Mouse (Mus musculus): ENCODE measurements around the gene Btbd35f27. TPM values are rescaled to one million over a fixed set of nuclear protein-coding genes. Genes with fewer than 3 reads are reported as not detected.
"Not testable (repeated sequence)": the region's sequence is repeated elsewhere in the genome, so short reads cannot be mapped to it uniquely, and the experiment has no call there.

Gene Btbd35f27
- not detected in 2 replicates for polyA plus RNA-seq (2015; fragmentation: Nextera tagmentation; extraction: Ambion mirVana)

DNA sequence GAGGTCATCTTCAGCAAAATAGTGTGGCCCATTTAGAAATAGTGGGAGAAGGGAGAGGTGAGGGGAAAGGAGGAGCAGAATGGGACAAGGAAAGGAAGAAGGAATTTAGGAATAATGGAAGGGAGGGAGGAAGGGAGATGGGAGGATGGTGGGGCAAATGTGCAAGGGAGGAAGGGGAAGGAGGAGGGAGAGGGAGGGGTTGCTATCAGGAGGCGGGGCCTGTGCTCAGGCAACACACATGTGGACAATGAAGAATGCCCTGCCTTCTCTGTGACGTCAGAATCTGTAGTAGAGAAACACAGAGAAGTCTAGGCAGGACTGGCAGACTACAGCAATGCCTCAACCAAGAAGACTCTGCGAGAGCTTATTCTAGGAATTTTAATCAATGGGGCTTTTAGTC is at the start of gene Btbd35f27:
Gene Btbd35f27 (plus strand): TSS at position 301 of the 400 bp plus-strand sequence.
- not testable (repeated sequence) for H3K4me3 ChIP-seq (replicated peaks); H3K9ac ChIP-seq; ATAC-seq (replicated peaks; ENCODE audit: low FRiP score); H3K4me2 ChIP-seq; H3K36me3 ChIP-seq; H3K27ac ChIP-seq; H3K9me3 ChIP-seq (replicated peaks); H3K4me1 ChIP-seq; H3K27me3 ChIP-seq
- 98% methylated on average over 2 of the region's 3 CpGs for WGBS

Other genes starting within 250 kb of the Btbd35f27 start
- gene Btbd35f4, start 151.6 kb upstream of the Btbd35f27 start, polyA plus RNA-seq (2015; fragmentation: Nextera tagmentation; extraction: Ambion mirVana), result not detected in 2 replicates